Mouse (Mus musculus) lung, postnatal 0 days (tissue): Measurements from ENCODE around the gene Lcmt1. TPM values are rescaled to one million over a fixed set of nuclear protein-coding genes. Genes with fewer than 3 reads are reported as not detected.
A peak's percentile ranks its signal among the peaks of the same experiment; 100 is the strongest.

ENCODE experiments used
- ATAC-seq: fragments of 200-750 bp; cut with Nextera tagmentation; 2 replicates; pipeline ENCODE4 v1.8.0; 2017; ENCODE audit warnings: moderate library complexity
- DNase-seq: peaks from one replicate; pipeline ENCODE4 v3.0.0-alpha.2; 2016; ENCODE audit warnings: low spot score
- H3K27ac ChIP-seq: fragments of 300-500 bp; sonication (generic); 2 replicates; pipeline ENCODE4 v1.5.1; 2014; ENCODE audit warnings: antibody characterized with exemption, mild to moderate bottlenecking, low read length, mixed read lengths
- H3K27me3 ChIP-seq: fragments of 300-500 bp; sonication (generic); replicated peaks from 2 replicates; pipeline ENCODE4 v1.6.1; 2014; ENCODE audit warnings: low read length, mixed read lengths; ENCODE audit not compliant: insufficient read depth
- H3K36me3 ChIP-seq: fragments of 300-500 bp; sonication (generic); 2 replicates; pipeline ENCODE4 v1.6.1; 2014; ENCODE audit warnings: low read length, mixed read lengths; ENCODE audit not compliant: insufficient read depth
- H3K4me1 ChIP-seq: fragments of 300-500 bp; sonication (generic); 2 replicates; pipeline ENCODE4 v1.6.1; 2014; ENCODE audit warnings: antibody characterized with exemption, low read depth, low read length, mixed read lengths; ENCODE audit not compliant: insufficient read depth
- H3K4me2 ChIP-seq: fragments of 300-500 bp; sonication (generic); replicated peaks from 2 replicates; pipeline ENCODE4 v1.6.1; 2014; ENCODE audit warnings: low read depth, mild to moderate bottlenecking, low read length, moderate library complexity, mixed read lengths
- H3K4me3 ChIP-seq: fragments of 300-500 bp; sonication (generic); 2 replicates; pipeline ENCODE4 v1.5.1; 2014; ENCODE audit warnings: low read depth, low read length
- H3K9ac ChIP-seq: fragments of 300-500 bp; sonication (generic); replicated peaks from 2 replicates; pipeline ENCODE4 v1.6.1; 2014; ENCODE audit warnings: low read depth, mild to moderate bottlenecking
- H3K9me3 ChIP-seq: fragments of 300-500 bp; sonication (generic); 2 replicates; pipeline ENCODE4 v1.6.1; 2016; ENCODE audit warnings: low read length, mixed read lengths
- CTCF ChIP-seq: IDR thresholded peaks from 2 replicates; pipeline ENCODE4 v1.5.1; 2016; ENCODE audit warnings: antibody characterized with exemption, mild to moderate bottlenecking
- EP300 ChIP-seq: IDR thresholded peaks from 2 replicates; pipeline ENCODE4 v1.6.1; 2016; ENCODE audit warnings: antibody characterized with exemption, mild to moderate bottlenecking, control low read depth
- WGBS: fragments of 180-500 bp; shearing (Covaris S2); extraction: QIAGEN DNeasy Blood & Tissue Kit; methylation state at CpG from one replicate; pipeline ENCODE4 v1.1.7; 2014; 5-methylcytosine and 5-hydroxymethylcytosine counted together
- polyA plus RNA-seq: library from polyadenylated mRNA; unstranded; fragments of >200 nt; fragmentation: Nextera tagmentation; extraction: Ambion mirVana; gene quantifications from 2 replicates; pipeline ENCODE4 v1.2.1, GENCODE M21; 2015

The Lcmt1 gene
- polyA plus RNA-seq, 1 experiment from 2014 or later, result 24.4 TPM

DNA sequence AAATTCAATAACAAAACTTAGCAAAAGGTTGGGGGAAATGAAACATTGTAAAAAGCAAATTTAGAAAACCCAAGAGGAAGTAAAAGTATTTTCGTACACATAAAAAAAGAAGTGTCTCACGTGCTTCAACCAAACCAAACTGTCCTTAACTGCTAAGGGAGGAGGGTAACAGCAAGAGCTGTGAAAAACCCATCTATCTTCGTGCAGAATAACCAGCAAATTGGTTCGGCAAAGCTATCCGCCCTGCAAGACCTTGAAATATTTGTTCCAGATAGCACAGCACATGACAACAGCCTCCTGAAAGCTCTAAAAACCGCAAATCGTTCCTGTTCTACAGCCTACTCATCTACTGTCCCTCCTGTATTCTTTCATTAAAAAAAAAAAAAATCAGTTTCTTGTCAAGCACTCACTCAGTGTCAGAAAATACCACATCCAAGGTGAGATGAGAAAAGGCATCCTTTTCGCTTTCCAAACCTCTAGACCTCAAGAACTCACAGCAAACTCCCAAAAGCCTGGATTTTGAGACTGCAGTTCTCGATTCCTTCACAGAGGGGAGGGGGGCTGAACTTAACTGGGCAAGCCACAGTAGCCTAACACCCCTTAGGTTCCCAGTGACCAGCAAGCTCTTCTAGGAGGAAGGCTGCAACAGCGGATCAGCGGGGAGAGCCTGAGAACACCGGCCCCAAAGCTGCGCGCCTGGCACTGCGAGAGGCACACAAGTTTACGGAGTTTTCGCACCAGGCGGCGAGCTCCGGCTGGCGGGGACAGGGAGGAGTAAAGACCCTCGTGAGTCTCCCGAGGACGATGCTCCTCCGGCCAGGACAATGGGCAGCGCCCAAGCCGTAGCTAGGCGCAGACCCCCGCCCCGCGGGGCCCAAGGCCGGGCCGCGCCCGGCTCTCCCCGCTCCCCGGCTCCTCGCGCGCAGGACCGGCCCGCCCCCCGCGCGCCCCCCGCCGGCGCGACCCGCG, 522 bp upstream of the Lcmt1 start:
- peak overlapping the region; percentile 94 for H3K4me3 ChIP-seq
- H3K9me3 ChIP-seq, result no peaks in the 10 kb centered on the region
- DNase-seq (peak; percentile 54), ATAC-seq (peak; percentile 18)
- H3K9ac ChIP-seq, result peak overlapping the region; percentile 84
- TF ChIP-seq EP300 (no peak), CTCF (peak; percentile 11; the same call in 1 of the 2 replicates)
- WGBS, result 2% methylated on average over 32 of the region's 51 CpGs
- H3K27me3 ChIP-seq, result no peaks in the 10 kb centered on the region
- peak overlapping the region; percentile 91 for H3K4me2 ChIP-seq
- peak overlapping the region; percentile 90 for H3K27ac ChIP-seq
- H3K36me3 ChIP-seq, result no peaks in the 10 kb centered on the region
- H3K4me1 ChIP-seq, result peaks cover 5% of the 10 kb centered on the region; the same call in 1 of the 2 replicates

DNA sequence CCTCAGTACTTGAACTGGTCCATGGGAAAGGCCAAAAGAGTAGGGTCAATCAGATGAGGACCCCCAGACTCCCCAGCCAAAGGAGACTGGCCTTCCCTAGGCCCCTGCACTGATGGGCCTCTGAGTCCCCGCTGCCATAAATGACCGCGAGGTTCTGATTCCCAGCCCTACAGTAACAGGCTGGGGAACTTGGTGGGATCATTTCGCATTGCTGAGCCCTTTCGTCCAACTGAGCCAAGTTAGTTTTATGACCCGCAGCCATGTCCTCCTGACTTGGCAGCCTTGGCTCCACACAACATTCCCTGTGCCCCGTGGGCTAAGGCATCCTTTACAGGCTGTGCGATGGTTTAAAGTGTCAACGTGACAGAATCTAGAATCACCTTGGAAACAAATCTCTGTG, 1.1 kb downstream of the Lcmt1 start:
- 60% methylated on average over 9 of the region's 9 CpGs for WGBS
- peak overlapping the region; percentile 94; the same call in 1 of the 2 replicates for H3K4me3 ChIP-seq
- H3K27ac ChIP-seq, result peak overlapping the region; percentile 90
- peak overlapping the region; percentile 91 for H3K4me2 ChIP-seq
- H3K36me3 ChIP-seq, result no peaks in the 10 kb centered on the region
- H3K4me1 ChIP-seq, result peaks cover 5% of the 10 kb centered on the region; the same call in 1 of the 2 replicates
- H3K9me3 ChIP-seq, result no peaks in the 10 kb centered on the region
- ATAC-seq (no peak), DNase-seq (no peak)
- TF ChIP-seq CTCF (no peak), EP300 (no peak)
- H3K27me3 ChIP-seq, result no peaks in the 10 kb centered on the region
- peak overlapping the region; percentile 53; the same call in 1 of the 2 replicates for H3K9ac ChIP-seq

DNA sequence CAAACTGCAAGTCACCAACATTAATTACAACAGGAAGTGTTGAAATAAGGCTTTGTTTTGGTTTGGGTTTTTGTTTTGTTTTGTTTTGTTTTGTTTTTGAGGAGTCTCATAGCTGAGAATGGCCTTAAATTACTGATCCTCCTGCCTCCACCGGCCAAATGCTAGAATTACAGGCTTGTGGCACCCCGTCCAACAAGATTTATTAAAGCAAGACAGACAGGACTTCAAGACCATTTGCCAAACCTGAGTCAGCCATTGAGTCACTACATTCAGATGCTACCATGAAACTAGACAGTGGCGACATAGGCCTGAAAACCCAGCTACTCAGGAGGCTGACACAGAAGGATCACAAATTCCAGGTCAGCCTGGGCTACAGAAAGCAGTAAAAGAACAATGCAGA, 1.9 kb downstream of the Lcmt1 start:
- Histone ChIP-seq H3K4me2 (no peak overlapping the region), H3K4me3 (no peak overlapping the region), H3K4me1 (no peaks in the 10 kb centered on the region; the same call in 1 of the 2 replicates), H3K9ac (no peak overlapping the region), H3K9me3 (no peaks in the 10 kb centered on the region), H3K27me3 (no peaks in the 10 kb centered on the region), H3K36me3 (no peaks in the 10 kb centered on the region), H3K27ac (no peak overlapping the region)
- peak; percentile 67 for DNase-seq
- ATAC-seq, result no peak
- TF ChIP-seq CTCF (peak; percentile 55), EP300 (no peak)
- 54% methylated on average over 3 of the region's 3 CpGs for WGBS

DNA sequence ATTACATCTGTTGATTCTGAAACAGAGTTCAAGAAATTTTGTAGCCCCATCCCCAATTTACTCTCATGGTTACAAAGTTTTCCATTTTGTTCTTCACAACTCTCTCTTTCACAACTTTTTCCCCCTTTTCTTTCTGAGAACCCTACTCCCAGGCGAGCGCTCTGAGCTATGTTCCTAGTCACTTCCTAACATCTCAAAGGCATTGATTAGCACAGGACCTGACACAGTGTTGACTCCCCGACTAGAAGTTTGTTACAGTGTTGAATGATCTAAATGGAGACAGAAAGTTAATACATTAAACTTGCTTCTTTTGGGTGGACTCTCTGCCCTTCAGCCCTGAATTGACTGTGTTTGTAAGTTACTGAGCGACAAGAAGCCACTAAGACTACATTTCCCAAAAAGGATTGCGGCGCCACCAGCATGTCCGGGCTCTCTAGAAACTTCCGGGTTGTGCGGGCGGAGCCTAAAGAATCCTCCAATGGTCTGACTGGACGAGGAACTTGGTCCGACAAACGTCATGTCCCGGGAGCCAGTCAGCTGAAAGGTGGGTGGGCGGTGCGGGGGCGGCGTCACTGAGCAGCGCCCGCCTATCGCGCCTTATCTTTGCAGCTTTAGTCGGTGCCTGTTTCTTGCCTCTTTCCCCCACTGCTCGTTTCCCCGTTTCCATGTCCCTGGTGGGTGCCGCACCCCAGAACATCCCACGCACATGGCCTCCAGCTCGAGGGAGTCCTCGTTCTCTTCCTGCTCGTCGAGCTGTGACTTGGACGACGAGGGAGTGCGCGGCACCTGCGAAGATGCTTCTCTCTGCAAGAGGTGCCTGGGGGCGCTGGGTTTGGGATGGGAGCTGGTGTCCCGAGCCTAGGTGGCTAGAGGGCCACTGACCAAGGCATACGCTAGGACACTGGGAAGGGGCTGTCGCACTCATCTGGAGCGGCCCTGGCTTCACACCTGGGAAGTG, 8.1 kb downstream of the Lcmt1 start:
- WGBS, result 4% methylated on average over 41 of the region's 41 CpGs
- Histone ChIP-seq H3K27ac (peak overlapping the region; percentile 64; the same call in 1 of the 2 replicates), H3K4me3 (peak overlapping the region; percentile 80), H3K9me3 (no peaks in the 10 kb centered on the region), H3K4me1 (peaks cover 9% of the 10 kb centered on the region), H3K9ac (peak overlapping the region; percentile 69), H3K27me3 (no peaks in the 10 kb centered on the region), H3K36me3 (no peaks in the 10 kb centered on the region), H3K4me2 (peak overlapping the region; percentile 98)
- ATAC-seq (peak; percentile 100), DNase-seq (peak; percentile 99)
- no peak for TF ChIP-seq CTCF
- TF ChIP-seq EP300, result no peak; the same call in 1 of the 2 replicates

DNA sequence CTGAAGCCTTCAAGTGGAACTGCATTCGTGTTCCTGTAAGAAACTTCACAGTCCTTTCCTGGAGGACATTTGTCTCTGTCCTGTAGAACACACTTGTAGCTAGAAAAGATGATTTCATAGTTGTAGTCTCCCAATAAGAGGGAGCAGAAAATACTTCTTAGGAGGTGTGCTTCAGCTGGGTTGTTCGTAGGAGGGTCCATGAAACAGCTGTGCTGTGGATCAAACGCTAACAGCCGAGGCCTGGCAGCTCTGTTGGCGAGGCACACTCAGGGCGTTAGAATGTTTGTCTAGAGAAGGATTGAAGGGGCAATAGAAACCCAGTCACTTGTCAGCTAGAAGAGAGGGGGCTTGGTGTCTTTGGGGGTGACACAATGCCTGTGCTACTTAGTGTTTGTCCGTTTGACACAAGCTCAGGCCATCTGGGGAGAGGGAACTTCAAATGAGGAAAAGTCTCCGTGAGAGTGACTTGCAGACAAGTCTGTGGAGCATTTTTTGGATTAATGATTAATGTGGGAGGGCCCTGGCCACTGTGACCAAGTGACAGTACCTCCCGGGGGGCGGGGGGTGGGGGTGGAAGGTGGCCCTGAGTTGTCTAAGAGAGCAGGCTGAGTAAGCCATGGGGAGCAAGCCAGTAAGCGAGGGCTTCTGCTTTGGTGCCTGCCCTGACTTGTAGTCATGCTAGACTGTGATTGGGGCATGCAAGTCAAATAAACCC, 16.3 kb downstream of the Lcmt1 start:
- peak; percentile 54 for DNase-seq
- peak; percentile 79 for ATAC-seq
- H3K4me3 ChIP-seq, result no peak overlapping the region
- no peak overlapping the region for H3K4me2 ChIP-seq
- H3K27me3 ChIP-seq, result no peaks in the 10 kb centered on the region
- peak overlapping the region; percentile 60 for H3K27ac ChIP-seq
- no peaks in the 10 kb centered on the region for H3K4me1 ChIP-seq
- H3K9ac ChIP-seq, result no peak overlapping the region
- no peaks in the 10 kb centered on the region for H3K9me3 ChIP-seq
- no peaks in the 10 kb centered on the region for H3K36me3 ChIP-seq
- WGBS, result 46% methylated on average over 11 of the region's 11 CpGs
- no peak for TF ChIP-seq EP300
- TF ChIP-seq CTCF, result no peak
